Mouse (Mus musculus) intestine, postnatal 0 days (tissue): ENCODE data around the gene Ccdc122. TPM values are rescaled to one million over a fixed set of nuclear protein-coding genes. Genes with fewer than 3 reads are reported as not detected.
A peak's percentile ranks its signal among the peaks of the same experiment; 100 is the strongest.

Experiments
- ATAC-seq: fragments of 200-750 bp; cut with Nextera tagmentation; 2 replicates; pipeline ENCODE4 v1.8.0; 2017; ENCODE audit warnings: mild to moderate bottlenecking, moderate TSS enrichment, moderate library complexity
- H3K27ac ChIP-seq: fragments of 300-500 bp; sonication (generic); 2 replicates; pipeline ENCODE4 v1.5.1; 2014; ENCODE audit warnings: mild to moderate bottlenecking, low read depth, low read length, moderate library complexity
- H3K27me3 ChIP-seq: fragments of 300-500 bp; sonication (generic); replicated peaks from 2 replicates; pipeline ENCODE4 v1.6.1; 2014; ENCODE audit warnings: low read length, mixed read lengths; ENCODE audit not compliant: control insufficient read depth, insufficient read depth
- H3K36me3 ChIP-seq: fragments of 300-500 bp; sonication (generic); 2 replicates; pipeline ENCODE4 v1.6.1; 2014; ENCODE audit warnings: mild to moderate bottlenecking, moderate library complexity; ENCODE audit not compliant: control insufficient read depth, insufficient read depth
- H3K4me1 ChIP-seq: fragments of 300-500 bp; sonication (generic); replicated peaks from 2 replicates; pipeline ENCODE4 v1.6.1; 2014; ENCODE audit warnings: antibody characterized with exemption, low read length, mixed read lengths; ENCODE audit not compliant: control insufficient read depth, insufficient read depth
- H3K4me2 ChIP-seq: fragments of 300-500 bp; sonication (generic); replicated peaks from 2 replicates; pipeline ENCODE4 v1.6.1; 2014; ENCODE audit warnings: low read depth, mild to moderate bottlenecking, moderate library complexity
- H3K4me3 ChIP-seq: fragments of 300-500 bp; sonication (generic); 2 replicates; pipeline ENCODE4 v1.5.1; 2014; ENCODE audit warnings: low read depth, low read length
- H3K9ac ChIP-seq: fragments of 300-500 bp; sonication (generic); 2 replicates; pipeline ENCODE4 v1.6.1; 2014; ENCODE audit warnings: mild to moderate bottlenecking, low read depth, low read length
- H3K9me3 ChIP-seq: fragments of 300-500 bp; sonication (generic); 2 replicates; pipeline ENCODE4 v1.6.1; 2016; ENCODE audit warnings: mixed run types; ENCODE audit not compliant: control insufficient read depth
- CTCF ChIP-seq: sonication (generic); IDR thresholded peaks from 2 replicates; pipeline ENCODE4 v1.5.1; 2016; ENCODE audit warnings: low read depth, mild to moderate bottlenecking, control low read depth, antibody characterized with exemption, moderate library complexity
- WGBS: fragments of 180-500 bp; shearing (Covaris S2); extraction: QIAGEN DNeasy Blood & Tissue Kit; methylation state at CpG from one replicate; pipeline ENCODE4 v1.1.7; 2014; 5-methylcytosine and 5-hydroxymethylcytosine counted together
- polyA plus RNA-seq: library from polyadenylated mRNA; unstranded; fragments of >200 nt; fragmentation: Nextera tagmentation; extraction: Ambion mirVana; gene quantifications from 2 replicates; pipeline ENCODE4 v1.2.1, GENCODE M21; 2015

Ccdc122 gene
- polyA plus RNA-seq, 1 experiment from 2014 or later: 15.0 TPM

DNA sequence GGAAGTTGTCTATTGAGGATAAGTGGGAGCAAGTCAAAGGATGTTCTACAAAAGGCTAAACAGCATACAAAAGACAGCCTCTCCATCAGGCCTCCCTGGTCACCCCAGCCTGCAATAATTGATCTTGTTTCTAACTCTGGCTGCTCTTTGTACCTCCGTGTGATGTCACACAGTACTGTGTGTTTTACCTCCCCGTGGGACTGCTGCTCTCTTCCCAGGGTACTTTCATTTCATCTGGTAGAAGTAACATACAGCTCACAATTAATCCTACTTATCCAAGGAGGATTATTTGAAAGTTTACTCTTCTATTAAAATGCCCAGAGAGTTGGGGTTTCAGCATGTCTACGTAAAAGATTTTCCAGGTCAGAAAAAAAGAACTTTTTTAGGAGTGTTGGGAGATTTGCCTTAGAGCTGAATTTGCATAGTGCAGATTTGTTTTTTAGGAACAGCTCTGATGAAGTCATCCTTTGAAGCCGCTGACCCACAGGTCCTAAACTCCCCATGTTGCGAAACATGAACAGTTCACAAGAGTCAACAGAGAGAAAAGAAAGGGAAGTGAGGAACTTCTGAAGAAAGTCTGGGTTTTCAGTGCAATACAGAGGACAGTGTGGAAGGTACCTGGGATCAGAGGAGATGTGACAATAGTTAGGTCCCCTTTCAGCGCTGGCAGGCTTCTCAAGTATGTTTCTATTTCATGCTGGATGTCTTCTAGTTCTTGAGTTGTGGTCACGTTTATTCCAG is 2.2 kb upstream of the Ccdc122 start:
- no peak overlapping the region for H3K27ac ChIP-seq
- 53% methylated on average over 7 of the region's 7 CpGs for WGBS
- no peak for TF ChIP-seq CTCF

DNA sequence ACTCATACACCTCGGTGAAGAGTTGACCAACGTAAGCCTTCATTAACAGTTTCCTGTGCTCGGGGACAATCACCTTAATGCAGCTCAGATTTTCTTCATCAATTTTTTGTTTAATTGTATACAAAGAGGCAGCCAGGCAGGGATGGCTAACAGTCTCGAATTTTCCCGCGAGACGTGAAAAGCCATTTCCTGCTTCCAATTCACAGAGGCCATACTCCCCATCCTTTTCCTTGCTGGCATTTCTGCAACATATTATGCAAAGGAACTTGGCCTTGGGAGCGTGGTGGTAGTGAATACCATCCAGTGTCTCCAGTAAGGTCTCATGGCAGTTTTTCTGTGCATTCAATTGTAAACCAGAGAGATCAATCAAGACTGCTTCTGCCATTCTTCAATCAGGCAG is 1.6 kb upstream of the Ccdc122 start:
- WGBS: 80% methylated on average over 8 of the region's 8 CpGs
- TF ChIP-seq CTCF: no peak

More for the DNA sequence above, 2.2 kb upstream of the Ccdc122 start:
- Histone ChIP-seq H3K27me3 (no peaks in the 10 kb centered on the region), H3K4me1 (0 out of 2 replicates have a peak, but pooled peaks cover 5% of the 10 kb centered on the region), H3K4me3 (no peak overlapping the region), H3K9ac (no peak overlapping the region), H3K36me3 (peaks cover 4% of the 10 kb centered on the region), H3K9me3 (no peaks in the 10 kb centered on the region), H3K4me2 (no peak overlapping the region)
- ATAC-seq: no peak; the same call in 1 of the 2 replicates

DNA sequence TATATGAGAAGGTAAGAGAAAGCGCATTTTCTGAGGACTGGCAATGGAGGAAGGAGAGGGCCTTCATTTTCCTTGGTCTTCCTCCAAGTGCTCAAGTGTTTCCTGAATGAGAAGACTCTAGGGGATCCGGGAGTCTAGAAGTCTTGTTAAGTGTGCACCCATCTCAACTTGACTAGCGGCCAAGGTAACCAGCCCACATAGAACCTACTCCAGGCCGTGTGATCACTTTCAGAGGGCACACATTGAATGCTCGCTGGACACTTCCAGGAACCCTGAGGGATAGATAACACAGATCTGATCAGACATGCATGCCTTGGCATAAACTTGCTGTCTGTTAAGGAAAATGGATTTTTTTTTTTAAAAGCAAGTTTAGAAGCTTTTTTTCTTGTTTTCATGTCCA is 758 bp downstream of the Ccdc122 start:
- Histone ChIP-seq H3K4me1 (0 out of 2 replicates have a peak, but pooled peaks cover 5% of the 10 kb centered on the region), H3K4me2 (peak overlapping the region; percentile 88), H3K9me3 (no peaks in the 10 kb centered on the region), H3K27me3 (no peaks in the 10 kb centered on the region), H3K9ac (no peak overlapping the region), H3K4me3 (peak overlapping the region; percentile 76; the same call in 1 of the 2 replicates), H3K36me3 (no peaks in the 10 kb centered on the region), H3K27ac (no peak overlapping the region)
- ATAC-seq: no peak
- TF ChIP-seq CTCF: no peak
- WGBS: 62% methylated on average over 5 of the region's 5 CpGs

More for the DNA sequence above, 1.6 kb upstream of the Ccdc122 start:
- Histone ChIP-seq H3K9ac (no peak overlapping the region), H3K27ac (no peak overlapping the region), H3K4me1 (0 out of 2 replicates have a peak, but pooled peaks cover 5% of the 10 kb centered on the region), H3K9me3 (no peaks in the 10 kb centered on the region), H3K27me3 (no peaks in the 10 kb centered on the region), H3K4me2 (no peak overlapping the region), H3K4me3 (no peak overlapping the region), H3K36me3 (no peaks in the 10 kb centered on the region; the same call in 1 of the 2 replicates)
- ATAC-seq: no peak

DNA sequence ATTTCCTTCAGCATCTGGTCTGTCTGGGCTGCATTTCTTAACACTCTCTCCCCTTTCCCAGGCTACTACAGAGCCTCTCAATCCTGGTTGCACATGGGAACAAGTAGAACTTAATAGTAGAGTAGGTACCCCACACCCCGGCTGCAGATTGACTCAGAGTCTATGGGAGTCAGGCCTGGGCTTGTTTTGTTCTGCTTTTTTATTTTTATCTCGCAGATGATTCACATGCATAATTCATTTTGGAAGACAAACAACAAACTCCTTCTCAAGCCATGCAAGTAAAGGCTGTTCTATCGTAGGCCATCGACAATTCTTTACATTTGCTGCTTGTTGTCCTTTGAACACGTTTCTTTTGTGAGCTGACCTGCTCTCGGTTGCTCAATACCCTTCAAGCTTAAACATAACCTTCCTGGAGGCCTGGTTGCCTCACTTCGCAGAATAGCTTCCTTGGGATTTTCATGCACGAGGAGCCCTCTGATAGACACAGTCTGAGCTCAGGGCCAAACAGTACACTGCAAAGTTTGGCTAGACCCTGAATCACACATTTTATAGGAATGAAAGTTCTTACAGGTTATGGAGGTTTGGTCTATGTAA is 1.4 kb downstream of the Ccdc122 start:
- 50% methylated on average over 8 of the region's 8 CpGs for WGBS
- Histone ChIP-seq H3K4me1 (0 out of 2 replicates have a peak, but pooled peaks cover 5% of the 10 kb centered on the region), H3K4me2 (no peak overlapping the region), H3K27me3 (no peaks in the 10 kb centered on the region), H3K9ac (no peak overlapping the region), H3K27ac (peak overlapping the region; percentile 50), H3K4me3 (no peak overlapping the region), H3K9me3 (no peaks in the 10 kb centered on the region), H3K36me3 (no peaks in the 10 kb centered on the region)
- TF ChIP-seq CTCF: no peak
- no peak for ATAC-seq

DNA sequence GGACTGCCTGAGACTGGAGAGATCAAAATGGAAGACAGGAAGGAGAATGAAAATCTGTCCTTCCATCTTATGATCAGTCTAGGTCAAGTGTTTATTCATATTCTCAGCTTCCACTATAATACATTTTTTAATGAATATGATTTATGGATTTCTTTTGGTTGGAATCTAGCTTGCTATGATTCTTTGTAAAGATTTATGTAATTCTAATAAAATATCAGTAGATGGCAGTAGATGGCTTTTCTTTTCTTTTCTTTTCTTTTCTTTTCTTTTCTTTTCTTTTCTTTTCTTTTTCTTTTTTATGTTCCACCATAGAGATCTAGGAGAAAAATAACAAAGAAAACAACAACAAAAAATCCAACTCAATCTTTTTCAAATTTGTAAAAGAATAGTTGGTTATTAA is 16.7 kb downstream of the Ccdc122 start:
- Histone ChIP-seq H3K9ac (no peak overlapping the region), H3K4me2 (no peak overlapping the region), H3K27ac (no peak overlapping the region), H3K9me3 (no peaks in the 10 kb centered on the region), H3K4me1 (no peaks in the 10 kb centered on the region), H3K4me3 (no peak overlapping the region), H3K36me3 (no peaks in the 10 kb centered on the region; the same call in 1 of the 2 replicates), H3K27me3 (no peaks in the 10 kb centered on the region)
- ATAC-seq: no peak
- no peak for TF ChIP-seq CTCF

DNA sequence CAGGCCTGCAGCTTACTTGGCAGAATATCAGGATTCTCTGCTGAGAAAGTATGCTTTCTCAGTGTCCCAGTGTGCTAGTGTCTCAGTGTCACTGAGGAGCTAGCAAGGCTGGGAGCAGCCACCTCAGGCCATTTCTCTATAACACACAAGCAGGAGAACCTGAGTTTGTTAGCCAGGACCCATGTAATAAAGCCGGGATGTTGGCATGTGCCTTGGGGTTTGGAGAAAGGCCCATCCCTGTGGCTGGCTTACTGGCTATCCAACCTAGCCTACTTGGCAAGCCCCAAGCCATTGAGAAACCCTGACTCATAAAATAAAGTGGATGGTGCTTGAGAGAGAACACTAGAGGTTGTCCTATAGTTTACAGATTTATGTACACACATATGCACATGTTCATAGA is 32.8 kb downstream of the Ccdc122 start:
- H3K27me3 ChIP-seq: no peaks in the 10 kb centered on the region
- H3K4me2 ChIP-seq: no peak overlapping the region
- no peaks in the 10 kb centered on the region for H3K9me3 ChIP-seq
- H3K4me1 ChIP-seq: no peaks in the 10 kb centered on the region
- H3K27ac ChIP-seq: no peak overlapping the region
- H3K4me3 ChIP-seq: no peak overlapping the region
- H3K36me3 ChIP-seq: no peaks in the 10 kb centered on the region
- no peak for TF ChIP-seq CTCF
- WGBS: 86% methylated on average over 1 of the region's 1 CpGs
- H3K9ac ChIP-seq: no peak overlapping the region
- no peak for ATAC-seq
